Mouse (Mus musculus): ENCODE data around the gene Rpsa. TPM values are rescaled to one million over a fixed set of nuclear protein-coding genes. Genes with fewer than 3 reads are reported as not detected.

Gene Rpsa
- polyA plus RNA-seq, 1 experiment, result 736 TPM

GRCm38 (mm10) chr9:120083158-120083894, 44.2 kb upstream of the Rpsa start:
- no peak overlapping the region for H3K4me3 ChIP-seq (replicated peaks; ENCODE audit: insufficient read depth, low read depth, low read length)
- no peak overlapping the region for H3K27ac ChIP-seq (ENCODE audit: insufficient read depth, low read length)
- no peak for DNase-seq
- no peaks in the 10 kb centered on the region; the same call in 1 of the 2 replicates for H3K27me3 ChIP-seq (ENCODE audit: control insufficient read depth, insufficient read depth, low read length)
- 77% methylated on average over 18 of the region's 18 CpGs for WGBS
- TF ChIP-seq POLR2A (IDR thresholded peaks at IDR 0.05; ENCODE audit: borderline replicate concordance, insufficient read depth, low read length) (no peak), CTCF (IDR thresholded peaks at IDR 0.05; ENCODE audit: borderline replicate concordance, insufficient read depth, low read depth, low read length) (no peak)
- no peaks in the 10 kb centered on the region for H3K4me1 ChIP-seq (ENCODE audit: control insufficient read depth, insufficient read depth, low read length)

- no peaks in the 10 kb centered on the region for H3K4me1 ChIP-seq (ENCODE audit: control insufficient read depth, insufficient read depth, low read length)
- TF ChIP-seq CTCF (IDR thresholded peaks at IDR 0.05; ENCODE audit: borderline replicate concordance, insufficient read depth, low read depth, low read length) (no peak), POLR2A (IDR thresholded peaks at IDR 0.05; ENCODE audit: borderline replicate concordance, insufficient read depth, low read length) (no peak)
- DNase-seq, result no peak
- H3K27me3 ChIP-seq (ENCODE audit: control insufficient read depth, insufficient read depth, low read length), result no peaks in the 10 kb centered on the region; the same call in 1 of the 2 replicates
- no peak overlapping the region for H3K27ac ChIP-seq (ENCODE audit: insufficient read depth, low read length)
- WGBS, result 85% methylated on average over 9 of the region's 9 CpGs
- H3K4me3 ChIP-seq (replicated peaks; ENCODE audit: insufficient read depth, low read depth, low read length), result no peak overlapping the region
These were observed 43.1 kb upstream of the Rpsa start for GRCm38 (mm10) chr9:120084406-120084805.

- no peak for TF ChIP-seq CTCF (IDR thresholded peaks at IDR 0.05; ENCODE audit: borderline replicate concordance, insufficient read depth, low read depth, low read length)
- H3K27ac ChIP-seq (ENCODE audit: insufficient read depth, low read length), result no peak overlapping the region
- no peaks in the 10 kb centered on the region; the same call in 1 of the 2 replicates for H3K27me3 ChIP-seq (ENCODE audit: control insufficient read depth, insufficient read depth, low read length)
- H3K4me1 ChIP-seq (ENCODE audit: control insufficient read depth, insufficient read depth, low read length), result no peaks in the 10 kb centered on the region
- no peak overlapping the region for H3K4me3 ChIP-seq (replicated peaks; ENCODE audit: insufficient read depth, low read depth, low read length)
- DNase-seq, result no peak
- 87% methylated on average over 7 of the region's 7 CpGs for WGBS
These were observed 38.4 kb upstream of the Rpsa start for GRCm38 (mm10) chr9:120089125-120089524.

- DNase-seq, result no peak
- Histone ChIP-seq H3K27me3 (ENCODE audit: control insufficient read depth, insufficient read depth, low read length) (no peaks in the 10 kb centered on the region; the same call in 1 of the 2 replicates), H3K27ac (ENCODE audit: insufficient read depth, low read length) (no peak overlapping the region), H3K4me3 (replicated peaks; ENCODE audit: insufficient read depth, low read depth, low read length) (no peak overlapping the region), H3K4me1 (ENCODE audit: control insufficient read depth, insufficient read depth, low read length) (no peaks in the 10 kb centered on the region)
- WGBS, result 81% methylated on average over 10 of the region's 10 CpGs
- TF ChIP-seq CTCF (IDR thresholded peaks at IDR 0.05; ENCODE audit: borderline replicate concordance, insufficient read depth, low read depth, low read length) (no peak), POLR2A (IDR thresholded peaks at IDR 0.05; ENCODE audit: borderline replicate concordance, insufficient read depth, low read length) (no peak)
These were observed 36.4 kb upstream of the Rpsa start for GRCm38 (mm10) chr9:120091086-120091485.

GRCm38 (mm10) chr9:120091696-120092238, 35.7 kb upstream of the Rpsa start, which contains the start of gene Ccr8:
Gene Ccr8 (plus strand): TSS chr9:120092114.
- TF ChIP-seq CTCF (IDR thresholded peaks at IDR 0.05; ENCODE audit: borderline replicate concordance, insufficient read depth, low read depth, low read length) (no peak), POLR2A (IDR thresholded peaks at IDR 0.05; ENCODE audit: borderline replicate concordance, insufficient read depth, low read length) (no peak)
- DNase-seq, result no peak
- WGBS, result 85% methylated on average over 5 of the region's 5 CpGs
- no peak within 1 kb of the TSS for H3K4me3 ChIP-seq (replicated peaks; ENCODE audit: insufficient read depth, low read depth, low read length)
- H3K27ac ChIP-seq (ENCODE audit: insufficient read depth, low read length), result no peak within 1 kb of the TSS
- H3K27me3 ChIP-seq (ENCODE audit: control insufficient read depth, insufficient read depth, low read length), result no peaks in the 10 kb centered on the region; the same call in 1 of the 2 replicates
- H3K4me1 ChIP-seq (ENCODE audit: control insufficient read depth, insufficient read depth, low read length), result no peaks in the 10 kb centered on the region

GRCm38 (mm10) chr9:120093701-120094100, 33.8 kb upstream of the Rpsa start:
- 87% methylated on average over 13 of the region's 13 CpGs for WGBS
- Histone ChIP-seq H3K27ac (ENCODE audit: insufficient read depth, low read length) (no peak overlapping the region), H3K4me3 (replicated peaks; ENCODE audit: insufficient read depth, low read depth, low read length) (no peak overlapping the region), H3K27me3 (ENCODE audit: control insufficient read depth, insufficient read depth, low read length) (no peaks in the 10 kb centered on the region), H3K4me1 (ENCODE audit: control insufficient read depth, insufficient read depth, low read length) (no peaks in the 10 kb centered on the region)
- no peak for DNase-seq
- no peak for TF ChIP-seq POLR2A (IDR thresholded peaks at IDR 0.05; ENCODE audit: borderline replicate concordance, insufficient read depth, low read length)
- no peak for TF ChIP-seq CTCF (IDR thresholded peaks at IDR 0.05; ENCODE audit: borderline replicate concordance, insufficient read depth, low read depth, low read length)

GRCm38 (mm10) chr9:120095886-120096285, 31.6 kb upstream of the Rpsa start:
- Histone ChIP-seq H3K4me3 (replicated peaks; ENCODE audit: insufficient read depth, low read depth, low read length) (no peak overlapping the region), H3K27ac (ENCODE audit: insufficient read depth, low read length) (no peak overlapping the region), H3K27me3 (ENCODE audit: control insufficient read depth, insufficient read depth, low read length) (no peaks in the 10 kb centered on the region), H3K4me1 (ENCODE audit: control insufficient read depth, insufficient read depth, low read length) (no peaks in the 10 kb centered on the region)
- TF ChIP-seq POLR2A (IDR thresholded peaks at IDR 0.05; ENCODE audit: borderline replicate concordance, insufficient read depth, low read length), result no peak
- no peak for TF ChIP-seq CTCF (IDR thresholded peaks at IDR 0.05; ENCODE audit: borderline replicate concordance, insufficient read depth, low read depth, low read length)
- 59% methylated on average over 7 of the region's 7 CpGs for WGBS
- DNase-seq, result no peak

- no peak overlapping the region for H3K27ac ChIP-seq (ENCODE audit: insufficient read depth, low read length)
- no peaks in the 10 kb centered on the region for H3K27me3 ChIP-seq (ENCODE audit: control insufficient read depth, insufficient read depth, low read length)
- no peak overlapping the region for H3K4me3 ChIP-seq (replicated peaks; ENCODE audit: insufficient read depth, low read depth, low read length)
- DNase-seq, result peak; percentile 53 to 66
- TF ChIP-seq CTCF (IDR thresholded peaks at IDR 0.05; ENCODE audit: borderline replicate concordance, insufficient read depth, low read depth, low read length) (peak; percentile 88), POLR2A (IDR thresholded peaks at IDR 0.05; ENCODE audit: borderline replicate concordance, insufficient read depth, low read length) (no peak)
- WGBS, result 18% methylated on average over 7 of the region's 7 CpGs
- no peaks in the 10 kb centered on the region for H3K4me1 ChIP-seq (ENCODE audit: control insufficient read depth, insufficient read depth, low read length)
These were observed 28.8 kb upstream of the Rpsa start for GRCm38 (mm10) chr9:120098682-120099081.
